Mouse (Mus musculus): ENCODE measurements around the gene Insl3. TPM values are rescaled to one million over a fixed set of nuclear protein-coding genes. Genes with fewer than 3 reads are reported as not detected.

The Insl3 gene
- total and polyA plus RNA-seq, 2 experiments from 2014 or later = 1.4 to 1.8 TPM

DNA sequence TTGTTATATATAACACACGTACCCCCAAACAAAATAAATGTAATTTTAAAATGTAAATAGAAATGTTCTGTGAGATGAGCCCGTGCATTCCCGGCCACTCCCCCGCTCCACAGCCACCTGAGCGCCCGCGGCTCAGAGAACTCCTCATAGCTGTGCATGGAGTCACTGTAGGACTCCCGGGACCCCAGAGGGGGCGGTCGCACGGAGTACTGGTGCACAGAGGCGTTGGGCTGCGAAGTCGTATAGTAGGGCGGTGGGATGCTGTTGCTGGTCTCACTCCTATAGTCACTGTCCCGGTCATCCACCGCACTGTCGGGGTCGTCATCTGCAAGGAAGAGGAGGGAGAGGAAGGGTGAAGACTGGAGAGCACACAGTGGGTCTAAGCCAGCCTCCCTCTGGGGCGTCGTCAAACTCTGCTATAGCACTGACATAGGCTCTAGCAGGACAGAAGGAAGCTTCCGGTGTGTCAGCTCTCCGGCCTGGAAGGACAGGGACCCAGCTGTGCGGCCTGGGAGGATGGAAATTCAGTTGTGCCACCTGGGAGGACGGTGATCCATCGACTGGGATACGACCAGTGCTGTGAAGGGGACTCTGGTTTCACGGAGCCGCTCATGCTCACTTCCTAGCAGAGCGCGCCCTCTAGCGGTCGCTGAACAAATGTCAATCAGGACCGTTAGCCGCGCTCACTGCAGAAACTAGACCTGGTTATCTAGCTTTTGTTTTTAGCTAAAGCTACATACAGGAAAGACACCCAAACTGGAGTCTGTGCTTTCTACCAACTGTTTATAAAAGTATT lies 28.5 kb upstream of the Insl3 start:
- ATAC-seq = peak; percentile 85
- peak; percentile 93 for TF ChIP-seq CTCF (IDR thresholded peaks at IDR 0.05; ENCODE audit: low read depth)
- H3K4me1 ChIP-seq (ENCODE audit: insufficient read depth) = no peaks in the 10 kb centered on the region
- H3K27ac ChIP-seq (ENCODE audit: low read depth, low read length) = no peak overlapping the region
- H3K27me3 ChIP-seq (ENCODE audit: insufficient read depth, low read length) = 0 out of 2 replicates have a peak, but pooled peaks cover 4% of the 10 kb centered on the region
- peaks cover 55% of the 10 kb centered on the region for H3K36me3 ChIP-seq (ENCODE audit: insufficient read depth)
- peak; percentile 94 for DNase-seq
- H3K9me3 ChIP-seq (ENCODE audit: low read length) = no peaks in the 10 kb centered on the region
- H3K4me3 ChIP-seq (ENCODE audit: low read depth, low read length) = no peak overlapping the region
- H3K9ac ChIP-seq = no peak overlapping the region
- H3K4me2 ChIP-seq (ENCODE audit: low read depth) = no peak overlapping the region
- 8% methylated on average over 36 of the region's 36 CpGs for WGBS

GRCm38 (mm10) chr8:71665331-71666130 lies 23.5 kb upstream of the Insl3 start:
- H3K36me3 ChIP-seq (ENCODE audit: insufficient read depth) = peaks cover 34% of the 10 kb centered on the region
- H3K4me1 ChIP-seq (ENCODE audit: insufficient read depth) = peaks cover 12% of the 10 kb centered on the region
- no peak for DNase-seq
- no peaks in the 10 kb centered on the region for H3K27me3 ChIP-seq (ENCODE audit: insufficient read depth, low read length)
- no peak overlapping the region for H3K27ac ChIP-seq (ENCODE audit: low read depth, low read length)
- no peak for TF ChIP-seq CTCF (IDR thresholded peaks at IDR 0.05; ENCODE audit: low read depth)
- no peaks in the 10 kb centered on the region for H3K9me3 ChIP-seq (ENCODE audit: low read length)
- WGBS = 7% methylated on average over 22 of the region's 22 CpGs
- H3K4me2 ChIP-seq (ENCODE audit: low read depth) = no peak overlapping the region
- H3K4me3 ChIP-seq (ENCODE audit: low read depth, low read length) = no peak overlapping the region
- no peak for ATAC-seq
- H3K9ac ChIP-seq = no peak overlapping the region

DNA sequence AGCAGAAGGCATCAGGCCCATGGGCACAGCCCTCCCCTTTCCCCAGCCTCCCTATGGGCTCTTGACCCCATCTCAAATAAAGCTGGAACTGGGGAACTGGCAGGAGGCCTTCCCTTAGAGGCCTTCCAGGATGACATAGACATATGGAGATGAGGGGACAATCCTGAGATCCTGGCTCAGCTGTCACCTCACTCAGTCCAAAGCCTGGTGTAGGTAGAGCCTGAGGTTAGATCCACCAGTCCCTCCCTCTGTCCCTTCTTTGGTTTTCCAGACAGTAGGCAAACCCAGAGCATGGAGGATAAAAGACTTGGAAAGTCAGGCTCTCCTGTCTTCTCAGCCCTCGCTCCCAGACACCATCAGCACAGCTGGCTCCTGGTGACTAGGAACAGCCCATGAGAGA lies 22.2 kb upstream of the Insl3 start:
- Histone ChIP-seq H3K27me3 (ENCODE audit: insufficient read depth, low read length) (no peaks in the 10 kb centered on the region), H3K9me3 (ENCODE audit: low read length) (no peaks in the 10 kb centered on the region), H3K27ac (ENCODE audit: low read depth, low read length) (peak overlapping the region; percentile 40; the same call in 1 of the 2 replicates), H3K4me3 (ENCODE audit: low read depth, low read length) (no peak overlapping the region), H3K4me1 (ENCODE audit: insufficient read depth) (peaks cover 13% of the 10 kb centered on the region), H3K4me2 (ENCODE audit: low read depth) (no peak overlapping the region), H3K9ac (no peak overlapping the region), H3K36me3 (ENCODE audit: insufficient read depth) (peaks cover 32% of the 10 kb centered on the region)
- no peak for TF ChIP-seq CTCF (IDR thresholded peaks at IDR 0.05; ENCODE audit: low read depth)
- ATAC-seq (no peak), DNase-seq (peak; percentile 40)
- 25% methylated on average over 1 of the region's 1 CpGs for WGBS

GRCm38 (mm10) chr8:71667256-71667655 lies 21.8 kb upstream of the Insl3 start:
- H3K4me2 ChIP-seq (ENCODE audit: low read depth) = peak overlapping the region; percentile 35

DNA sequence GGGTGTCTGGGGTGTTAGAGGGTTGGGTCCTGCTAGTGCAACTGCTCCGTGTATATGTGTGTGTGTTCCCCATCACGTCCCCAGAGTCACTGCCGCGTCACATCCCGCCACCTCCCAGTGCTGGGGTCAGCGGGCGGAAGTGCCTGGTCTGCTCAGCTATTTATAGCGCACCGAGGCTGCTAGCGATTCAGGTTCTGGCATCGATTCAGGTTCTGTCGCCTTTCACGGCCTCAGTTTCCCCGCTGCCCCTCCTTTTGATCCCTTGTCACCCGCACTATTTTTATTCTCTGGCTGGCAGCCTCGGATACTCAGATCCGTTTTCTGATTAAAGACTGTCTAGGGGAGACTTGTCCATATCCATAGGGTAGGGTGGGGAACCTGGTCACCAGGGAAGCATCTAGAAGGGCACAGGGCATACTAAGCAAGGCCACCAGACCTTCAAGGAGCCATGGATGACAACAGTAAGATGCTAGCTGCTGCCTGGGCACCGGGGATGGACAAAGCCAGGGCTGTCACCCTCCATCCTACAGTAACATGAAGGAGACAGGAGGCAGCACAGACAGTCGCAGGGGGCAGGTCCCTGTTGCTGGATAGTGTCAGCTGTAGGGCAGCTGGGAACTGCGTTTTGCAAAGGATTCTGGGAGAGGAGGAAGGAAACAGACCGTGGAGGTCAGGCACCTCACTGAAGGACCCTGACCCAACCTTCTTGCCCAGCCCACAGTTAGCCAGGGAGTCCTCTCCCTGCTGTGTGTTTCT lies 20.6 kb upstream of the Insl3 start:
- WGBS = 7% methylated on average over 21 of the region's 21 CpGs
- no peak overlapping the region for H3K4me3 ChIP-seq (ENCODE audit: low read depth, low read length)
- H3K4me2 ChIP-seq (ENCODE audit: low read depth) = peak overlapping the region; percentile 35
- no peaks in the 10 kb centered on the region for H3K27me3 ChIP-seq (ENCODE audit: insufficient read depth, low read length)
- DNase-seq (no peak), ATAC-seq (no peak)
- peaks cover 17% of the 10 kb centered on the region for H3K36me3 ChIP-seq (ENCODE audit: insufficient read depth)
- H3K9ac ChIP-seq = peak overlapping the region; percentile 7; the same call in 1 of the 2 replicates
- H3K4me1 ChIP-seq (ENCODE audit: insufficient read depth) = peaks cover 16% of the 10 kb centered on the region
- no peaks in the 10 kb centered on the region for H3K9me3 ChIP-seq (ENCODE audit: low read length)
- no peak overlapping the region for H3K27ac ChIP-seq (ENCODE audit: low read depth, low read length)
- no peak for TF ChIP-seq CTCF (IDR thresholded peaks at IDR 0.05; ENCODE audit: low read depth)

More at GRCm38 (mm10) chr8:71667256-71667655, 21.8 kb upstream of the Insl3 start:
- Histone ChIP-seq H3K9ac (0 out of 2 replicates have a peak overlapping the region, but pooled peaks have one; percentile 25), H3K9me3 (ENCODE audit: low read length) (no peaks in the 10 kb centered on the region), H3K4me3 (ENCODE audit: low read depth, low read length) (no peak overlapping the region), H3K4me1 (ENCODE audit: insufficient read depth) (peaks cover 16% of the 10 kb centered on the region), H3K36me3 (ENCODE audit: insufficient read depth) (peaks cover 28% of the 10 kb centered on the region), H3K27ac (ENCODE audit: low read depth, low read length) (peak overlapping the region; percentile 40), H3K27me3 (ENCODE audit: insufficient read depth, low read length) (no peaks in the 10 kb centered on the region)
- 33% methylated on average over 5 of the region's 5 CpGs for WGBS
- DNase-seq = peak; percentile 57
- ATAC-seq = no peak
- no peak for TF ChIP-seq CTCF (IDR thresholded peaks at IDR 0.05; ENCODE audit: low read depth)

GRCm38 (mm10) chr8:71670198-71670597 lies 18.8 kb upstream of the Insl3 start:
- H3K4me1 ChIP-seq (ENCODE audit: insufficient read depth) = peaks cover 16% of the 10 kb centered on the region
- DNase-seq = peak; percentile 38
- TF ChIP-seq CTCF (IDR thresholded peaks at IDR 0.05; ENCODE audit: low read depth) = no peak
- H3K27ac ChIP-seq (ENCODE audit: low read depth, low read length) = peak overlapping the region; percentile 86
- H3K36me3 ChIP-seq (ENCODE audit: insufficient read depth) = no peaks in the 10 kb centered on the region; the same call in 1 of the 2 replicates
- no peaks in the 10 kb centered on the region for H3K9me3 ChIP-seq (ENCODE audit: low read length)
- H3K4me2 ChIP-seq (ENCODE audit: low read depth) = peak overlapping the region; percentile 76
- WGBS = 9% methylated on average over 8 of the region's 12 CpGs
- peak overlapping the region; percentile 77 for H3K9ac ChIP-seq
- peak; percentile 25 for ATAC-seq
- no peaks in the 10 kb centered on the region for H3K27me3 ChIP-seq (ENCODE audit: insufficient read depth, low read length)
- H3K4me3 ChIP-seq (ENCODE audit: low read depth, low read length) = peak overlapping the region; percentile 60

Data from forebrain, postnatal 0 days (tissue).